Mouse (Mus musculus): ENCODE measurements at regions not wholly inside any gene's neighbourhood (a gene's known extent, or its start where the extent isn't known, plus 50 kb on each side); places are given as distances from the start of the nearest gene placed in this dataset.

DNA sequence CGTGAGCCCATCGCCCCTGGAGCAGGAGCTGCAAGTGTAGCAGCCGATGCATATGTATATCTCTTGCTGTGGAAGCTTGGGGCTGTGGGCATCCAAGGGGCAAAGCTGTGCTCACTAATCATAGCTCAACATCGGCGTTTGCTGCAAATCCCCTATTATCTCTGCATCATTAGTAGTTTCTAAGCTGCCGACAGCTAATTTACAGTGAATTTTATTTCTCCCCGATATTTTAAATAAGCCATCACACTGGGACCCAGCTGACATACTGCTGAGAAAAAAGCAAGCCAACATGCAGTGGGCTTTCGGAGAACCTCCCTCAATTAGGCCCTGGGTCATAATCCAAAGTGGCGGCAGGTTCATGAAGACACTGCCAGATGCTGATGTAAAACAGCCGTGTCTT lies 313.3 kb upstream of the Eef2kmt start:
- TF ChIP-seq CTCF (conservative IDR thresholded peaks at IDR 0.05; ENCODE audit: insufficient read depth, insufficient read length, low read depth, low read length) (no peak), POLR2A (IDR thresholded peaks at IDR 0.05; ENCODE audit: low read depth, low read length) (no peak)
